Comparison of ENCODE assay signal across 9 mouse cellular contexts in genomic region chr19:38253796-38254195, GRCm38 (mm10). TPM values are rescaled to one million over a fixed set of nuclear protein-coding genes. Genes with fewer than 3 reads are reported as not detected.
A peak's percentile ranks its signal among the peaks of the same experiment; 100 is the strongest.
DNase-seq lines count a peak whose midpoint lies in the region; ATAC-seq and TF ChIP-seq lines count a peak whose summit lies in the region.
"Had no signal": no experiment of that assay in that cellular context is flagged by ENCODE, and none has a peak within 500 bp of the region (broad histone marks: within the 10 kb centered on the region; RNA-seq: fewer than 3 reads in every experiment).

No protein-coding gene starts in this region.

- H3K36me3 ChIP-seq in hindbrain, embryonic 11.5 days (ENCODE audit: control insufficient read depth, insufficient read depth, low read length), result no peaks in the 10 kb centered on the region
- H3K36me3 ChIP-seq in hindbrain, embryonic 12.5 days, result no peaks in the 10 kb centered on the region
- H3K36me3 ChIP-seq in intestine, postnatal 0 days (ENCODE audit: control insufficient read depth, insufficient read depth), result no peaks in the 10 kb centered on the region
- H3K36me3 ChIP-seq: neural tube, embryonic 13.5 days had no signal

- H3K9me3 ChIP-seq in hindbrain, embryonic 11.5 days (ENCODE audit: control insufficient read depth, low read length), result no peaks in the 10 kb centered on the region
- no peaks in the 10 kb centered on the region for H3K9me3 ChIP-seq in hindbrain, embryonic 12.5 days (replicated peaks)
- no peaks in the 10 kb centered on the region for H3K9me3 ChIP-seq in intestine, postnatal 0 days (ENCODE audit: control insufficient read depth)
- H3K9me3 ChIP-seq: neural tube, embryonic 13.5 days had no signal

- H3K4me1 ChIP-seq in hindbrain, embryonic 11.5 days (replicated peaks; ENCODE audit: control insufficient read depth, insufficient read depth, low read length), result no peaks in the 10 kb centered on the region
- no peaks in the 10 kb centered on the region for H3K4me1 ChIP-seq in hindbrain, embryonic 12.5 days
- H3K4me1 ChIP-seq in intestine, postnatal 0 days (replicated peaks; ENCODE audit: control insufficient read depth, insufficient read depth, low read length), result no peaks in the 10 kb centered on the region

- WGBS in hindbrain, embryonic 11.5 days, result 64% methylated on average over 6 of the region's 6 CpGs
- WGBS in hindbrain, embryonic 12.5 days, result 65% methylated on average over 6 of the region's 6 CpGs
- WGBS in intestine, postnatal 0 days, result 48% methylated on average over 6 of the region's 6 CpGs

- H3K27me3 ChIP-seq in hindbrain, embryonic 11.5 days (ENCODE audit: control insufficient read depth, insufficient read depth, low read length), result no peaks in the 10 kb centered on the region
- no peaks in the 10 kb centered on the region for H3K27me3 ChIP-seq in hindbrain, embryonic 12.5 days
- H3K27me3 ChIP-seq in intestine, postnatal 0 days (replicated peaks; ENCODE audit: control insufficient read depth, insufficient read depth, low read length), result no peaks in the 10 kb centered on the region
- H3K27me3 ChIP-seq: neural tube, embryonic 13.5 days had no signal

- TF ChIP-seq CTCF in intestine, postnatal 0 days (IDR thresholded peaks at IDR 0.05; ENCODE audit: low read depth), result peak; percentile 83

- no peak overlapping the region for H3K4me2 ChIP-seq in hindbrain, embryonic 11.5 days (replicated peaks; ENCODE audit: low read depth, low read length)
- no peak overlapping the region for H3K4me2 ChIP-seq in hindbrain, embryonic 12.5 days (replicated peaks)
- H3K4me2 ChIP-seq in intestine, postnatal 0 days (replicated peaks; ENCODE audit: low read depth), result no peak overlapping the region
- H3K4me2 ChIP-seq: neural tube, embryonic 13.5 days had no signal

- no peak overlapping the region for H3K4me3 ChIP-seq in hindbrain, embryonic 11.5 days (ENCODE audit: low read depth, low read length)
- no peak overlapping the region for H3K4me3 ChIP-seq in hindbrain, embryonic 12.5 days
- H3K4me3 ChIP-seq in intestine, postnatal 0 days (ENCODE audit: low read depth, low read length), result no peak overlapping the region
- H3K4me3 ChIP-seq: neural tube, embryonic 13.5 days had no signal

- H3K9ac ChIP-seq in hindbrain, embryonic 11.5 days (ENCODE audit: low read depth, low read length), result no peak overlapping the region
- no peak overlapping the region for H3K9ac ChIP-seq in hindbrain, embryonic 12.5 days
- no peak overlapping the region for H3K9ac ChIP-seq in intestine, postnatal 0 days (ENCODE audit: low read depth, low read length)
- H3K9ac ChIP-seq: neural tube, embryonic 13.5 days had no signal

- DNase-seq in hindbrain, embryonic 11.5 days (ENCODE audit: low spot score), result peak; percentile 39
- peak; percentile 20 for DNase-seq in urinary bladder, postnatal 10 days (ENCODE audit: low spot score)
- no peak for DNase-seq in urinary bladder, postnatal 4 days (ENCODE audit: low spot score in 2 of 2)
- peak; percentile 83 for DNase-seq in cerebellum, adult 9-10 months
- DNase-seq in skeletal muscle tissue, adult 2 months (ENCODE audit: low read depth, low spot score), result peak; percentile 38
- no peak for DNase-seq in layer of hippocampus, adult 9-10 months (ENCODE audit: low spot score)

- ATAC-seq in hindbrain, embryonic 11.5 days (ENCODE audit: low FRiP score), result no peak
- ATAC-seq in hindbrain, embryonic 12.5 days (ENCODE audit: low FRiP score), result no peak
- ATAC-seq in intestine, postnatal 0 days, result no peak

- no peak overlapping the region for H3K27ac ChIP-seq in hindbrain, embryonic 11.5 days (ENCODE audit: low read depth, low read length)
- H3K27ac ChIP-seq in hindbrain, embryonic 12.5 days, result no peak overlapping the region
- no peak overlapping the region for H3K27ac ChIP-seq in intestine, postnatal 0 days (ENCODE audit: low read depth, low read length)
- H3K27ac ChIP-seq: neural tube, embryonic 13.5 days had no signal

RNA-seq across cellular contexts. Expression of gene Lgi1, which starts 10.5 kb away (rescaled TPM):
- 2.1 TPM in 2 replicates for polyA plus RNA-seq in hindbrain, embryonic 11.5 days (2014; fragmentation: Nextera tagmentation; extraction: Ambion mirVana)
- 5.2 and 5.5 TPM in 2 replicates for polyA plus RNA-seq in hindbrain, embryonic 12.5 days (2016; fragmentation: Nextera tagmentation; extraction: Ambion mirVana)
- polyA plus RNA-seq in intestine, postnatal 0 days (2015; fragmentation: Nextera tagmentation; extraction: Ambion mirVana), result 0.76 and 0.91 TPM in 2 replicates

RNA-seq across cellular contexts. Expression of gene Fra10ac1, which starts 29.8 kb away (rescaled TPM):
- 47.2 and 54.0 TPM in 2 replicates for polyA plus RNA-seq in hindbrain, embryonic 11.5 days (2014; fragmentation: Nextera tagmentation; extraction: Ambion mirVana)
- polyA plus RNA-seq in hindbrain, embryonic 12.5 days (2016; fragmentation: Nextera tagmentation; extraction: Ambion mirVana), result 52.7 and 55.2 TPM in 2 replicates
- polyA plus RNA-seq in intestine, postnatal 0 days (2015; fragmentation: Nextera tagmentation; extraction: Ambion mirVana), result 18.1 and 19.0 TPM in 2 replicates

Comparison
In these comparisons a context has a peak if more than half of its experiments do, and no peak if none do; other contexts are left out.
1. DNase-seq: peak in hindbrain, embryonic 11.5 days (single experiment), urinary bladder, postnatal 10 days (single experiment), cerebellum, adult 9-10 months (single experiment) and skeletal muscle tissue, adult 2 months (single experiment); none in urinary bladder, postnatal 4 days (0 of 2) and layer of hippocampus, adult 9-10 months (single experiment).